Mouse (Mus musculus): Measurements from ENCODE around the gene Gm4312. TPM values are rescaled to one million over a fixed set of nuclear protein-coding genes. Genes with fewer than 3 reads are reported as not detected.
"Not testable (repeated sequence)": the region's sequence is repeated elsewhere in the genome, so short reads cannot be mapped to it uniquely, and the experiment has no call there.

Gm4312 gene
- polyA plus RNA-seq, 1 experiment from 2014 or later, result not detected

DNA sequence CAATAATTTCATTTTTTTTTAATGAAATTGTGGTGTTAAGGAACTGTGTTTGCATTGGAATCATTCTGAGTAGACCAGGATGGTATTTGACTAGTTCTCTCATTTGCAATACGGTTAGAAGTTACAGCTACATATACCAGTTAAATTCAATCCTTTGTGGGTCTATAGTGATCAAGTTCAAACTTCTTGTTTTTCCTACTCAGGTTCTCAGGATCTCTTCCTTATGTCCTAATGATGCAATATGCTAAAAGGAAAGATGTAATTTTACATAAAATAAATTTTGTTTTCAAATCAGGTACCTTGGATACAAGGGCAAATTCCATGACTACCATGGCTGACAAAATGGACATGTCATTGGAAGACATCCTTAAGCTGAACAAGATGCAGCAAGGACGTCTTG is 47.0 kb downstream of the Gm4312 start, which contains the start of gene Gm4301:
Gm4301 (plus strand) TSS at position 301 of the 400 bp plus-strand sequence.
- H3K4me1 ChIP-seq (ENCODE audit: control insufficient read depth, insufficient read depth, low read length); DNase-seq (ENCODE audit: low spot score, missing footprints); H3K9me3 ChIP-seq (ENCODE audit: control insufficient read depth, low read length); H3K36me3 ChIP-seq (ENCODE audit: control insufficient read depth, insufficient read depth, low read length); ATAC-seq (ENCODE audit: low FRiP score); H3K27ac ChIP-seq (ENCODE audit: low read depth, low read length); H3K4me3 ChIP-seq (ENCODE audit: low read depth, low read length); H3K4me2 ChIP-seq; H3K9ac ChIP-seq (ENCODE audit: low read length); H3K27me3 ChIP-seq (ENCODE audit: control insufficient read depth, insufficient read depth, low read length): not testable (repeated sequence)
- no CpG with 5 or more reads among the region's 2 CpGs for WGBS

Other genes starting within 250 kb of the Gm4312 start
- gene Gm4301, start 46.9 kb downstream of the Gm4312 start, polyA plus RNA-seq (2014; fragmentation: Nextera tagmentation; extraction: Ambion mirVana), result not detected in 2 replicates
- not detected in 2 replicates for gene Gm4302, start 41.7 kb downstream of the Gm4312 start, polyA plus RNA-seq (2014; fragmentation: Nextera tagmentation; extraction: Ambion mirVana)
- not detected in 2 replicates for gene Gm4303, start 36.6 kb downstream of the Gm4312 start, polyA plus RNA-seq (2014; fragmentation: Nextera tagmentation; extraction: Ambion mirVana)
- gene Gm4305, start 31.5 kb downstream of the Gm4312 start, polyA plus RNA-seq (2014; fragmentation: Nextera tagmentation; extraction: Ambion mirVana), result not detected in 2 replicates
- gene Gm4307, start 21.2 kb downstream of the Gm4312 start, polyA plus RNA-seq (2014; fragmentation: Nextera tagmentation; extraction: Ambion mirVana), result not detected in 2 replicates
- gene Tmtc3, start 104.8 kb upstream of the Gm4312 start, polyA plus RNA-seq (2014; fragmentation: Nextera tagmentation; extraction: Ambion mirVana), result 18.7 and 20.4 TPM in 2 replicates
- 7.6 and 7.7 TPM in 2 replicates for gene Cep290, start 105.0 kb upstream of the Gm4312 start, polyA plus RNA-seq (2014; fragmentation: Nextera tagmentation; extraction: Ambion mirVana)
- gene 4930430F08Rik, start 207.9 kb upstream of the Gm4312 start, polyA plus RNA-seq (2014; fragmentation: Nextera tagmentation; extraction: Ambion mirVana), result 13.7 and 15.4 TPM in 2 replicates
- gene 1700017N19Rik, start 207.9 kb upstream of the Gm4312 start, polyA plus RNA-seq (2014; fragmentation: Nextera tagmentation; extraction: Ambion mirVana), result not detected in 2 replicates